Mouse (Mus musculus): ENCODE results near the gene Wfdc6a. TPM values are rescaled to one million over a fixed set of nuclear protein-coding genes. Genes with fewer than 3 reads are reported as not detected.
A peak's percentile ranks its signal among the peaks of the same experiment; 100 is the strongest.
"Not testable (repeated sequence)": the region's sequence is repeated elsewhere in the genome, so short reads cannot be mapped to it uniquely, and the experiment has no call there.

Gene Wfdc6a
- polyA plus RNA-seq, 1 experiment = not detected

GRCm38 (mm10) chr2:164604411-164604810 is 19.2 kb upstream of the Wfdc6a start:
- H3K9ac ChIP-seq (ENCODE audit: low read depth, poor library complexity, severe bottlenecking) = no peak overlapping the region
- H3K4me3 ChIP-seq (ENCODE audit: low read depth, low read length) = no peak overlapping the region
- no peak overlapping the region for H3K27ac ChIP-seq (ENCODE audit: insufficient read depth, low read length)
- H3K27me3 ChIP-seq (ENCODE audit: control insufficient read depth, insufficient read depth, low read length, poor library complexity, severe bottlenecking) = no peaks in the 10 kb centered on the region
- no peaks in the 10 kb centered on the region; the same call in 1 of the 2 replicates for H3K9me3 ChIP-seq (replicated peaks; ENCODE audit: control insufficient read depth, insufficient read depth, low read length, poor library complexity, severe bottlenecking)
- TF ChIP-seq POLR2A (IDR thresholded peaks at IDR 0.05; ENCODE audit: insufficient read depth, low read length) (no peak), EP300 (IDR thresholded peaks at IDR 0.05; ENCODE audit: insufficient read depth, low read depth, low read length) (no peak), CTCF (IDR thresholded peaks at IDR 0.05; ENCODE audit: low read depth, low read length) (no peak)
- H3K4me1 ChIP-seq (ENCODE audit: control insufficient read depth, insufficient read depth, low read length) = no peaks in the 10 kb centered on the region
- no peaks in the 10 kb centered on the region for H3K36me3 ChIP-seq (ENCODE audit: control insufficient read depth, insufficient read depth, low read length, poor library complexity, severe bottlenecking)

GRCm38 (mm10) chr2:164603482-164603881 is 18.2 kb upstream of the Wfdc6a start:
- no peaks in the 10 kb centered on the region for H3K4me1 ChIP-seq (ENCODE audit: control insufficient read depth, insufficient read depth, low read length)
- no peak overlapping the region for H3K27ac ChIP-seq (ENCODE audit: insufficient read depth, low read length)
- TF ChIP-seq POLR2A (IDR thresholded peaks at IDR 0.05; ENCODE audit: insufficient read depth, low read length) (no peak), EP300 (IDR thresholded peaks at IDR 0.05; ENCODE audit: insufficient read depth, low read depth, low read length) (no peak), CTCF (IDR thresholded peaks at IDR 0.05; ENCODE audit: low read depth, low read length) (no peak)
- no peaks in the 10 kb centered on the region for H3K36me3 ChIP-seq (ENCODE audit: control insufficient read depth, insufficient read depth, low read length, poor library complexity, severe bottlenecking)
- H3K9me3 ChIP-seq (replicated peaks; ENCODE audit: control insufficient read depth, insufficient read depth, low read length, poor library complexity, severe bottlenecking) = no peaks in the 10 kb centered on the region; the same call in 1 of the 2 replicates
- no peak overlapping the region for H3K4me3 ChIP-seq (ENCODE audit: low read depth, low read length)
- H3K9ac ChIP-seq (ENCODE audit: low read depth, poor library complexity, severe bottlenecking) = no peak overlapping the region
- H3K27me3 ChIP-seq (ENCODE audit: control insufficient read depth, insufficient read depth, low read length, poor library complexity, severe bottlenecking) = no peaks in the 10 kb centered on the region

- Histone ChIP-seq H3K36me3 (ENCODE audit: control insufficient read depth, insufficient read depth, low read length, poor library complexity, severe bottlenecking) (no peaks in the 10 kb centered on the region), H3K9ac (ENCODE audit: low read depth, poor library complexity, severe bottlenecking) (no peak overlapping the region), H3K4me3 (ENCODE audit: low read depth, low read length) (no peak overlapping the region), H3K27me3 (ENCODE audit: control insufficient read depth, insufficient read depth, low read length, poor library complexity, severe bottlenecking) (no peaks in the 10 kb centered on the region), H3K4me1 (ENCODE audit: control insufficient read depth, insufficient read depth, low read length) (no peaks in the 10 kb centered on the region), H3K27ac (ENCODE audit: insufficient read depth, low read length) (no peak overlapping the region), H3K9me3 (replicated peaks; ENCODE audit: control insufficient read depth, insufficient read depth, low read length, poor library complexity, severe bottlenecking) (no peaks in the 10 kb centered on the region; the same call in 1 of the 2 replicates)
- peak; percentile 65 for TF ChIP-seq CTCF (IDR thresholded peaks at IDR 0.05; ENCODE audit: low read depth, low read length)
- TF ChIP-seq POLR2A (IDR thresholded peaks at IDR 0.05; ENCODE audit: insufficient read depth, low read length) = no peak
Measured at GRCm38 (mm10) chr2:164600179-164600578, 14.9 kb upstream of the Wfdc6a start.

GRCm38 (mm10) chr2:164593494-164593893 is 8.2 kb upstream of the Wfdc6a start, which contains the start of gene Eppin:
Gene Eppin (minus strand): TSS chr2:164593594.
- H3K9ac ChIP-seq (ENCODE audit: low read depth, poor library complexity, severe bottlenecking) = no peak within 1 kb of the TSS
- no peaks in the 10 kb centered on the region for H3K27me3 ChIP-seq (ENCODE audit: control insufficient read depth, insufficient read depth, low read length, poor library complexity, severe bottlenecking)
- H3K9me3 ChIP-seq (replicated peaks; ENCODE audit: control insufficient read depth, insufficient read depth, low read length, poor library complexity, severe bottlenecking) = no peaks in the 10 kb centered on the region
- no peak within 1 kb of the TSS for H3K4me3 ChIP-seq (ENCODE audit: low read depth, low read length)
- no peaks in the 10 kb centered on the region for H3K36me3 ChIP-seq (ENCODE audit: control insufficient read depth, insufficient read depth, low read length, poor library complexity, severe bottlenecking)
- TF ChIP-seq EP300 (IDR thresholded peaks at IDR 0.05; ENCODE audit: insufficient read depth, low read depth, low read length) (no peak), POLR2A (IDR thresholded peaks at IDR 0.05; ENCODE audit: insufficient read depth, low read length) (no peak), CTCF (IDR thresholded peaks at IDR 0.05; ENCODE audit: low read depth, low read length) (no peak)
- H3K4me1 ChIP-seq (ENCODE audit: control insufficient read depth, insufficient read depth, low read length) = no peaks in the 10 kb centered on the region
- no peak within 1 kb of the TSS for H3K27ac ChIP-seq (ENCODE audit: insufficient read depth, low read length)

GRCm38 (mm10) chr2:164592014-164592413 is 6.8 kb upstream of the Wfdc6a start:
- Histone ChIP-seq H3K4me3 (ENCODE audit: low read depth, low read length) (no peak overlapping the region), H3K36me3 (ENCODE audit: control insufficient read depth, insufficient read depth, low read length, poor library complexity, severe bottlenecking) (no peaks in the 10 kb centered on the region), H3K27ac (ENCODE audit: insufficient read depth, low read length) (no peak overlapping the region), H3K9ac (ENCODE audit: low read depth, poor library complexity, severe bottlenecking) (no peak overlapping the region), H3K27me3 (ENCODE audit: control insufficient read depth, insufficient read depth, low read length, poor library complexity, severe bottlenecking) (no peaks in the 10 kb centered on the region), H3K9me3 (replicated peaks; ENCODE audit: control insufficient read depth, insufficient read depth, low read length, poor library complexity, severe bottlenecking) (no peaks in the 10 kb centered on the region), H3K4me1 (ENCODE audit: control insufficient read depth, insufficient read depth, low read length) (no peaks in the 10 kb centered on the region)
- TF ChIP-seq CTCF (IDR thresholded peaks at IDR 0.05; ENCODE audit: low read depth, low read length) = peak; percentile 67
- no peak for TF ChIP-seq POLR2A (IDR thresholded peaks at IDR 0.05; ENCODE audit: insufficient read depth, low read length)
- no peak for TF ChIP-seq EP300 (IDR thresholded peaks at IDR 0.05; ENCODE audit: insufficient read depth, low read depth, low read length)

GRCm38 (mm10) chr2:164573359-164573758 is 11.9 kb downstream of the Wfdc6a start, which contains the start of gene Spint3:
Gene Spint3 (minus strand): TSS chr2:164573459.
- H3K4me1 ChIP-seq (ENCODE audit: control insufficient read depth, insufficient read depth, low read length); H3K36me3 ChIP-seq (ENCODE audit: control insufficient read depth, insufficient read depth, low read length, poor library complexity, severe bottlenecking); H3K9me3 ChIP-seq (replicated peaks; ENCODE audit: control insufficient read depth, insufficient read depth, low read length, poor library complexity, severe bottlenecking); H3K27ac ChIP-seq (ENCODE audit: insufficient read depth, low read length); H3K27me3 ChIP-seq (ENCODE audit: control insufficient read depth, insufficient read depth, low read length, poor library complexity, severe bottlenecking); H3K4me3 ChIP-seq (ENCODE audit: low read depth, low read length); H3K9ac ChIP-seq (ENCODE audit: low read depth, poor library complexity, severe bottlenecking): not testable (repeated sequence)
